Mouse (Mus musculus): ENCODE results near the gene Ypel3. TPM values are rescaled to one million over a fixed set of nuclear protein-coding genes. Genes with fewer than 3 reads are reported as not detected.
"Not testable (repeated sequence)": the region's sequence is repeated elsewhere in the genome, so short reads cannot be mapped to it uniquely, and the experiment has no call there.

Gene Ypel3
- polyA plus RNA-seq, 1 experiment, result 545 TPM

DNA sequence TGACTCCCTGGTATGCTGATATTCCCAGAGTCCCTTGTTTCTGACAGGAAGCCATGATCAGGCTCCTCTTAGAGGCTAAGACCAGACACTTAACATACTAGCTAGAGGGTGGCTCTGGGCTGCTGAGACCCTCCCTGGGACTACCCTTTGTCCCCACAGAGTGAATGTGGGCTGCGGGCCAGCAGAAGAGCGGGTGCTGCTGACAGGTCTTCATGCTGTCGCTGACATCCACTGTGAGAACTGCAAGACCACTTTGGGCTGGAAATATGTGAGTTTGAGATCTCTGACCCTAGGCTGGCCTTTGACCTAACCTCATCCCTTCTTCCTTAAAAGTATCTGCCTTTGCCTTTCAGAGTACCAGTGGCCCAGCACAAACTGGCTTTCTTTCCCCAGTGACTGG, 1.4 kb downstream of the Ypel3 start:
- H3K27ac ChIP-seq (ENCODE audit: insufficient read depth, low read length), result peak overlapping the region; percentile 72; the same call in 1 of the 2 replicates
- peak overlapping the region; percentile 64; the same call in 1 of the 2 replicates for H3K4me3 ChIP-seq (ENCODE audit: insufficient read depth, low read length)
- no peak for TF ChIP-seq CTCF (IDR thresholded peaks at IDR 0.05; ENCODE audit: extremely low read depth, insufficient read depth, low read length)
- TF ChIP-seq POLR2A (IDR thresholded peaks at IDR 0.05; ENCODE audit: extremely low read depth, insufficient read depth, low read length), result no peak
- H3K4me1 ChIP-seq (ENCODE audit: control insufficient read depth, insufficient read depth, low read length), result peaks cover 2% of the 10 kb centered on the region; the same call in 1 of the 2 replicates

DNA sequence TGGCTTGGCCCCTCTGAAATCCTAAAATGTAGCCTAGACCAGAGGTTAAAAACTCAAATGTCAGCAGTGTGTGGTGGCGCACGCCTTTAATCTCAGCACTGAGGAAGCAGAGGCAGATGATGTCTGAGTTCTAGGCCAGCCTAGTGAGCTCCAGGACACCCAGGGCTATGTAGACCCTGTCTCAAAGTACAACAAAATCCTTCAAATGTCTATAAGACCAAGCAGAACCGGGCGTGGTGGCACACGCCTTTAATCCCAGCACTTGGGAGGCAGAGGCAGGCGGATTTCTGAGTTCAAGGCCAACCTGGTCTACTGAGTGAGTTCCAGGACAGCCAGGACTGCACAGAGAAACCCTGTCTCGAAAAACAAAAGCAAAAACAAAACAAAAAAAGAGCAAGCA, 2.3 kb downstream of the Ypel3 start:
- not testable (repeated sequence) for H3K4me1 ChIP-seq (ENCODE audit: control insufficient read depth, insufficient read depth, low read length); H3K4me3 ChIP-seq (ENCODE audit: insufficient read depth, low read length); H3K27ac ChIP-seq (ENCODE audit: insufficient read depth, low read length)

DNA sequence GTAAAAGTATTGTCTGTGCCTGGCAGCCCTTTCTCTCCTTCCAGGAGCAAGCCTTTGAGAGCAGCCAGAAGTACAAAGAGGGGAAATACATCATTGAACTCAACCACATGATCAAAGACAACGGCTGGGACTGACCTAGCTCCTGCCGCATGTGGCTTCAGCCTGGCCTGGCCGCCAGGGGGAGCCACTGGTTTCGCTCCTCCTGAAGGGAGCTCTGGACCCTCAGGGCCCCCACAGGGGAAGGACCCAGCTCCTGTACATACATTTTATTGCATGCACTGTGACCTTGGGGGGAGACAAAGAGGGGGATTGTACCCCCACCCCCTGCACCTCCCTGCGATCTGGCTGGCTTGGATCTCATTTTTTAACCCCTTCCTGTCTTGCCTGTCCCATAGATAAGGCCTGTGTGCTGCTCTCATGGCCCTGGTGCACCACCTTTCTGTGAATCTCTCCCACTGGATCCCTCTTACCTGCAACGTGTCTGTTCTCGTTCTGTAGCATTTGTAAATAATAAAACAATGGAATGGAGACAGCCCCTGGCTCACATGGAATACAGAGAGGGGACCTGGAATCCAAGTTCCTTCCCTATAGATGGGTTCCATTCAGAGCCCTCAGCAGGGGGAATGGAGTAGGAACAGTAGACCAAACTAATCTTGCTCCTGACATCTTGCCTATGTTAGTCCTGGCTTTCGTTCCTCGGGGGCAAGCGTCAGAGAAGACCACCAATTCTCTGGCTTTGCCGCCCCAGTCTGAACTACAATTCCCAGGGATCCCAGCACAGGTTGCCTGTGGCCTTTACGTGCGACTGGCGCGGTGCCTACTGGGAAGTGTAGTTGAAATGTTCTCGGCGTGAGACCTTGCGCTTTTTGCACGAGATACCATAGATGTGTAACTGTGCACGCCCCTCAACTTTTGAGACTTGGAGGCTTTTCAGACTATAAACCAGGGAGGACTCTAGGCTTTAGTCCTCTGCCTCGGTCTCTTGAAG, 3.5 kb downstream of the Ypel3 start:
- Histone ChIP-seq H3K27ac (ENCODE audit: insufficient read depth, low read length) (no peak overlapping the region), H3K4me3 (ENCODE audit: insufficient read depth, low read length) (peak overlapping the region; percentile 6; the same call in 1 of the 2 replicates), H3K4me1 (ENCODE audit: control insufficient read depth, insufficient read depth, low read length) (peaks cover 2% of the 10 kb centered on the region; the same call in 1 of the 2 replicates)
- TF ChIP-seq CTCF (IDR thresholded peaks at IDR 0.05; ENCODE audit: extremely low read depth, insufficient read depth, low read length) (peak; percentile 59), POLR2A (IDR thresholded peaks at IDR 0.05; ENCODE audit: extremely low read depth, insufficient read depth, low read length) (peak; percentile 54; the same call in 1 of the 2 replicates)

DNA sequence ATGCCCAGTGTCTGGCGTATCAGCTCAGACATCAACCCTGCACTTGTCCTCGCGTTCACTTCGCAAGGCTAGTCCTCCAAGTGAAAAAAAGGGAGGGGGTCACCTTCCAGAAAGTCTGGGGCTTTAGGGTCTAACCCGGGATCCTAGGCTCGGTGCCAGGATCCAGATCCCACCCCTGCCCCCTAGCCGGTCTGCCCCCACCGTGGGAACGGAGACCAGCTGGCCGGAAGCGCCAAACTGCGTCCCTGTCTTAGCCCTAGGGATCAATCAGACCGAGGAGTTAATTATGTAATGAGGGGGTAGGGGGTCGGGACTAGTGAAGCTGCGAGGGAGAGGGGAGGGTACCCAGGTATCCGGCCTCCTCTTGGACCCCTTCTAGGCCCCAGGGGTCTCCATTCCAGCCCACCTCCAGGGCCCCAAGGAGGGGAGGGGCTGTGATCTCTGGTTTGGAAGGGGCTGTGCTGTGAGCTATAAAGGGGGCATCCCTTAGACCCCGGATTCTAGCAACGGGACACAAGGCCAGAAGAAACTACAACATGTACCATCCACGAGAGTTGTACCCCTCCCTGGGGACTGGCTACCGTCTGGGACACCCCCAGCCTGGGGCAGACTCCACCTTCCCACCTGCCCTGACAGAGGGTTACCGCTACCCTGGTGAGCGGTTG, 4.3 kb downstream of the Ypel3 start, which contains the start of gene Tbx6:
TSS of gene Tbx6 (plus strand) at position 513 of the 665 bp plus-strand sequence.
- no peak for TF ChIP-seq CTCF (IDR thresholded peaks at IDR 0.05; ENCODE audit: extremely low read depth, insufficient read depth, low read length)
- no peak for TF ChIP-seq POLR2A (IDR thresholded peaks at IDR 0.05; ENCODE audit: extremely low read depth, insufficient read depth, low read length)
- Histone ChIP-seq H3K4me3 (ENCODE audit: insufficient read depth, low read length) (peak within 1 kb of the TSS; percentile 6; the same call in 1 of the 2 replicates), H3K4me1 (ENCODE audit: control insufficient read depth, insufficient read depth, low read length) (peaks cover 2% of the 10 kb centered on the region; the same call in 1 of the 2 replicates), H3K27ac (ENCODE audit: insufficient read depth, low read length) (no peak within 1 kb of the TSS)

DNA sequence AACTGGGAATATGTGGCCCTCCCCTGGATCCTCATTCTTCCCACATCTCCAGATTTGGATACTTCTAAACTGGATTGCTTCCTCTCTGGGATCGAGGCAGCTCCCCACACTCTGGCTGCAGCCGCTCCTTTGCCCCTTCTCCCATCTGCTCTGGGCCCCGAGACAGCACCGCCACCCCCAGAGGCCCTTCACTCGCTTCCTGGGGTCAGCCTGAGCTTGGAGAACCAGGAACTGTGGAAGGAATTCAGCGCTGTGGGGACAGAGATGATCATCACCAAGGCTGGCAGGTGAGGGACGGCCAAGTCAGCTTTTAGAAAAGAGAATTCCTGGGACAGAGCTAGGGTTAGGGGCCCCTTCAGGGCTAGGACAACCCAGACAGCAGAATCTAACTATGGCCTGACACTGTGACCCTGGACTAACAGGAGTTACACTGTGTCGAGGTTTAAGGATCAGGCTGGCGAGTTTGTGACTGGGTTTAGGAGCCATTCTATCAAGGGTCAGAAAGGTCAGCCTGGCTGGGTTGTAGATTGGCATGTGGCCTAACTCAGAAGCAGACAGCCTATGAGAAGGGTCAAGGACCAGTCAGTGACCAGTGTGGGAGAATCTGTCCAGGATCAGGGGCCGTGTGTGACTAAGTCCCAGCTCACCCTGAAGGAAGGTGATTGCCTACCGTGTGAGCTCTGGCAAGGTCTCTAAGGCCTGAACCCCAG, 5.1 kb downstream of the Ypel3 start:
- no peak for TF ChIP-seq POLR2A (IDR thresholded peaks at IDR 0.05; ENCODE audit: extremely low read depth, insufficient read depth, low read length)
- no peak overlapping the region for H3K27ac ChIP-seq (ENCODE audit: insufficient read depth, low read length)
- H3K4me1 ChIP-seq (ENCODE audit: control insufficient read depth, insufficient read depth, low read length), result peaks cover 2% of the 10 kb centered on the region; the same call in 1 of the 2 replicates
- H3K4me3 ChIP-seq (ENCODE audit: insufficient read depth, low read length), result no peak overlapping the region

DNA sequence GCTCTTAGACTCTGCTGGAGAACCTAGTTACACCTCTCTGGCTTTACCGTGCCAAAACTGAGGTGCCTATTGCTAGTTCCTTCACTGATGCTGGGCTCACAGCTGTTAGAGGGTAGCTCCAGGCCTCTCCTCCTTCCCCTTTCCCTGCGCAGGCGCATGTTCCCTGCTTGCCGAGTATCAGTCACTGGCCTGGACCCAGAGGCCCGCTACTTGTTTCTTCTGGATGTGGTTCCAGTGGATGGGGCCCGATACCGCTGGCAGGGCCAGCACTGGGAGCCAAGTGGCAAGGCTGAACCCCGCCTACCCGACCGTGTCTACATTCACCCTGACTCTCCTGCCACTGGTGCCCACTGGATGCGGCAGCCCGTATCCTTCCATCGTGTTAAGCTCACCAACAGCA, 5.9 kb downstream of the Ypel3 start:
- H3K4me1 ChIP-seq (ENCODE audit: control insufficient read depth, insufficient read depth, low read length), result peaks cover 2% of the 10 kb centered on the region; the same call in 1 of the 2 replicates
- no peak overlapping the region for H3K27ac ChIP-seq (ENCODE audit: insufficient read depth, low read length)
- no peak for TF ChIP-seq POLR2A (IDR thresholded peaks at IDR 0.05; ENCODE audit: extremely low read depth, insufficient read depth, low read length)
- TF ChIP-seq CTCF (IDR thresholded peaks at IDR 0.05; ENCODE audit: extremely low read depth, insufficient read depth, low read length), result no peak
- H3K4me3 ChIP-seq (ENCODE audit: insufficient read depth, low read length), result no peak overlapping the region

DNA sequence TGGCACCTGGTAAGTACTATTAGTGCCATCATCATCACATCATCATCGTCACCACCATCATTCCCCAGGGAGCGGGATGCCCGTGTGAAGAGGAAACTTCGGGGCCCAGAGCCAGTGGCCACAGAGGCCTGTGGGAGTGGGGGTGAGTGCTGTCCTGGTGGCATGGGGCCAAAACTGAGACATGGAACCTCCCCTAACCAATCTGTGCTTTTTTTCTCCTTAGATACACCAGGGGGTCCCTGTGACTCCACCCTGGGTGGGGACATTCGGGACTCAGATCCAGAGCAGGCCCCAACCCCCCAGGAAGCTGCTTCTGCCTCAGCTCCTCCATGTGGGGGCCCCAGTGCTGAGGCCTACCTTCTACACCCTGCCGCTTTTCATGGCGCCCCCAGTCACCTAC, 7.7 kb downstream of the Ypel3 start:
- Histone ChIP-seq H3K4me1 (ENCODE audit: control insufficient read depth, insufficient read depth, low read length) (no peaks in the 10 kb centered on the region), H3K4me3 (ENCODE audit: insufficient read depth, low read length) (no peak overlapping the region), H3K27ac (ENCODE audit: insufficient read depth, low read length) (no peak overlapping the region)
- TF ChIP-seq CTCF (IDR thresholded peaks at IDR 0.05; ENCODE audit: extremely low read depth, insufficient read depth, low read length) (no peak), POLR2A (IDR thresholded peaks at IDR 0.05; ENCODE audit: extremely low read depth, insufficient read depth, low read length) (no peak)

DNA sequence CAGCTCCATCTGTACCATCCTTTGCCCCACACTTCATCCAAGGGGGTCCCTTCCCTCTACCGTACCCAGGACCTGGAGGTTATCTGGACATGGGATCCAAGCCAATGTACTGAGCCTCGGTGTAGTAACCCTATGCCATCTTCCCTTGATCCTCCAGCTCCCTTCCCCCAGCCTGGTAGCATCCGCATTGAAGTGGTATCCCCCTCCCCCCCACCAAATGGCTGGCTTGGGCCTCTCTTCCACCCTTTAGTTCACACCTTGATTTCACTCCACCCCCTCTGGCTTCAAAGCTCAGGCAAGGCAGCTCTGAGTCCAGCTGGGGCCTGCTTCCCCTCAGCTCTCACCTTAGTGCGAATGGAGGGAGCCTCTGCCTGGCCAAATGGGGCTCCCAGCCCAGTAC, 8.3 kb downstream of the Ypel3 start:
- Histone ChIP-seq H3K27ac (ENCODE audit: insufficient read depth, low read length) (no peak overlapping the region), H3K4me1 (ENCODE audit: control insufficient read depth, insufficient read depth, low read length) (no peaks in the 10 kb centered on the region), H3K4me3 (ENCODE audit: insufficient read depth, low read length) (no peak overlapping the region)
- TF ChIP-seq CTCF (IDR thresholded peaks at IDR 0.05; ENCODE audit: extremely low read depth, insufficient read depth, low read length), result no peak
- TF ChIP-seq POLR2A (IDR thresholded peaks at IDR 0.05; ENCODE audit: extremely low read depth, insufficient read depth, low read length), result no peak

DNA sequence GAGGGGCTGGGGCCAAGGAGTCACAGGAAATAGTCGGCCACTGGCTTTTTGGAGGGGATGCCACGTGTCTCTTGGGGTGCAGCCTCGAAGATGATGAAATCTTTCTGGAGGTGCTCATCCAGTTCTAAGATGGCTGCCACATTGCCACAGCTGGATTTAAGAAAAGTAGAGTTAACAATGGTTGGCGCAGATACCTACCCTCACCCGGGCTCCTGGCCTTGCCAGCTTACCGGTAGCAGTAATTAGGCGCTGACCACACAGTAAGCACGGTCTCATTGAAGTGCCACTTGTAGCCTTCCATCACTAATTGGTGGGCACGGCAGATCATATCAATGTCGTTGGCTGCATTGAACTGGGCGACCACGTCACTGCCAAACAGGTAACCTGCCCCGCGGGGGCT, 9.4 kb downstream of the Ypel3 start:
- Histone ChIP-seq H3K4me3 (ENCODE audit: insufficient read depth, low read length) (no peak overlapping the region), H3K27ac (ENCODE audit: insufficient read depth, low read length) (no peak overlapping the region), H3K4me1 (ENCODE audit: control insufficient read depth, insufficient read depth, low read length) (peaks cover 2% of the 10 kb centered on the region; the same call in 1 of the 2 replicates)
- TF ChIP-seq CTCF (IDR thresholded peaks at IDR 0.05; ENCODE audit: extremely low read depth, insufficient read depth, low read length) (no peak), POLR2A (IDR thresholded peaks at IDR 0.05; ENCODE audit: extremely low read depth, insufficient read depth, low read length) (no peak)
